10 mouse cellular contexts compared by ENCODE assay signal in the genomic region with DNA sequence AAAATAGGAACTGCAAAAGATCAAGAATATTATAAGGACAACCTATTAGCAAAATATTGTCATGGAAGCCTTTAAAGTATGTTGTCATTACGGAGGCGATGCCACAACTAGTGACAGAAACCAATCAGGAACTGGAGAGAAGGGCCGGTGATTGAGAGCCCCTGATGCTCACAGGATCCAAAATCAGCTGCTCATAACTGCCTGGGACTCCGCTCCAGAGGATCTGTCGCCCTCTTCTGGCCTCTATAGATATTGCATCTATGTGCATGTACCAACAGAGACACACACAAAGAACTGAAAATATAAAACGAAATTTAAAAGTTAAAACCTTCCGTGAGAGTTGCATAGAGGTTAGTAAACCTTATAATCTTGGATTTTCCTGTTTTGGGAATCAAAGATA. TPM values are rescaled to one million over a fixed set of nuclear protein-coding genes. Genes with fewer than 3 reads are reported as not detected.
DNase-seq lines count a peak whose midpoint lies in the region; ATAC-seq and TF ChIP-seq lines count a peak whose summit lies in the region.
"Had no signal": no experiment of that assay in that cellular context is flagged by ENCODE, and none has a peak within 500 bp of the region (broad histone marks: within the 10 kb centered on the region; RNA-seq: fewer than 3 reads in every experiment).

No protein-coding gene starts in this region.

- no peaks in the 10 kb centered on the region for H3K4me1 ChIP-seq in hindbrain, postnatal 0 days (ENCODE audit: insufficient read depth, low read length)
- H3K4me1 ChIP-seq: heart, embryonic 15.5 days had no signal

- H3K4me3 ChIP-seq in hindbrain, postnatal 0 days (ENCODE audit: low read length), result no peak overlapping the region
- H3K4me3 ChIP-seq: heart, embryonic 15.5 days; megakaryocyte, embryonic 14.5 days had no signal

- H3K9me3 ChIP-seq in hindbrain, postnatal 0 days (ENCODE audit: low read length), result no peaks in the 10 kb centered on the region
- H3K9me3 ChIP-seq: heart, embryonic 15.5 days had no signal

- no peak overlapping the region for H3K27ac ChIP-seq in hindbrain, postnatal 0 days
- H3K27ac ChIP-seq: heart, embryonic 15.5 days had no signal

- intact Hi-C loops in left cerebral cortex, postnatal 14 days (cut with DNase I), result loop anchor here (2.0 to 10.0 kb wide), 5 partner anchors 227 to 1122 kb away; no protein-coding TSS in a partner anchor

- peak; percentile 59 to 76 for DNase-seq in cerebellum, postnatal 10 days
- no peak for DNase-seq in cerebellum, adult 9-11 months
- DNase-seq in left cerebral cortex, postnatal 14 days (ENCODE audit: low spot score in 2 of 2), result peak; percentile 49 to 66
- no peak for DNase-seq in left cerebral cortex, adult 18-20 months (ENCODE audit: low spot score in 2 of 2)
- peak; percentile 9 for DNase-seq in WW6 (ENCODE audit: low read depth, low spot score)
- DNase-seq in hindbrain, postnatal 0 days (ENCODE audit: low spot score), result peak; percentile 77
- DNase-seq in urinary bladder, postnatal 10 days (ENCODE audit: low spot score), result no peak
- DNase-seq in spleen, adult 12 weeks (ENCODE audit: low spot score), result no peak

- TF ChIP-seq CTCF in hindbrain, postnatal 0 days (IDR thresholded peaks at IDR 0.05; ENCODE audit: low read depth), result peak; percentile 69

- H3K36me3 ChIP-seq in hindbrain, postnatal 0 days (ENCODE audit: insufficient read depth, low read length), result no peaks in the 10 kb centered on the region
- H3K36me3 ChIP-seq: heart, embryonic 15.5 days had no signal

- H3K27me3 ChIP-seq in hindbrain, postnatal 0 days (ENCODE audit: insufficient read depth, low read length), result no peaks in the 10 kb centered on the region
- H3K27me3 ChIP-seq: heart, embryonic 15.5 days had no signal

- ATAC-seq in hindbrain, postnatal 0 days, result no peak

- WGBS in hindbrain, postnatal 0 days, result 61% methylated on average over 7 of the region's 7 CpGs

- no peak overlapping the region for H3K4me2 ChIP-seq in hindbrain, postnatal 0 days (ENCODE audit: low read depth, low read length)
- H3K4me2 ChIP-seq: heart, embryonic 15.5 days had no signal

- H3K9ac ChIP-seq in hindbrain, postnatal 0 days (replicated peaks; ENCODE audit: low read length), result no peak overlapping the region
- H3K9ac ChIP-seq: heart, embryonic 15.5 days had no signal

RNA-seq across cellular contexts. Expression of a gene that starts 38.1 kb away (rescaled TPM):
- total RNA-seq in left cerebral cortex, postnatal 14 days (2021), result 1 to 10 TPM; 1.2 to 1.3 TPM
- under 1 TPM; 0.45 to 0.65 TPM for total RNA-seq in left cerebral cortex, adult 18-20 months (2021)
- total RNA-seq in hindbrain, postnatal 0 days (2014; rRNA removed), result 0.84 and 1.3 TPM in 2 replicates
- polyA plus RNA-seq in hindbrain, postnatal 0 days (2015; fragmentation: Nextera tagmentation; extraction: Ambion mirVana), result 0.33 and 0.38 TPM in 2 replicates

Comparison
In these comparisons a context has a peak if more than half of its experiments do, and no peak if none do; other contexts are left out.
1. DNase-seq: peak in cerebellum, postnatal 10 days (2 of 2), left cerebral cortex, postnatal 14 days (2 of 2), WW6 (single experiment) and hindbrain, postnatal 0 days (single experiment); none in cerebellum, adult 9-11 months (single experiment), left cerebral cortex, adult 18-20 months (0 of 2), urinary bladder, postnatal 10 days (single experiment) and spleen, adult 12 weeks (single experiment).